Mouse (Mus musculus): ENCODE measurements around the gene Trmt2a.

- TF ChIP-seq POLR2A (IDR thresholded peaks at IDR 0.05; ENCODE audit: low read depth, low read length) (no peak), CTCF (IDR thresholded peaks at IDR 0.05; ENCODE audit: extremely low read depth, insufficient read length, insufficient replicate concordance, low read depth, low read length) (no peak)
Measured at GRCm38 (mm10) chr16:18250231-18250630, 1.8 kb downstream of the Trmt2a start.

Measured in small intestine, adult 2 months (tissue).